Mouse (Mus musculus): ENCODE data around the gene Slc32a1. TPM values are rescaled to one million over a fixed set of nuclear protein-coding genes. Genes with fewer than 3 reads are reported as not detected.

Slc32a1 gene
- polyA plus RNA-seq, 2 experiments, result 0.01 TPM; not detected in 1

DNA sequence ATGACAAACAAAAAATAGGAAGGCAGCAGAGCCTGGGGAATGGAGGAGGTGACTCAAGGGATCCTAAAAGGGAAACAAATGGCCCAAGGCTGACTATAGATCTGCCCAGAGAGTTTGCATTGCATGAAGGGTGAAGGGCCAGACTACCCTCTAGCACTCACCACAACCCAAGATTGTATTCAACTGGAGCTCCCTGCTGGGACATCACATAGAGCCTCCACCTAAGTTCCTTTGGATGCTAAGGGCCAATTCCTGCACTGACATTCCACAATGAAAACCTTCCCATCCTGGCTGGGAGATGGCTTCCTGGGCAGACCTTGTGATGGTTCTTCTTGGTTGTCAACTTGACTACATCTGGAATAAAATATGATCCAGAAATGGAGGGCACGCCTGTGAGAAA, 9.2 kb upstream of the Slc32a1 start:
- Histone ChIP-seq H3K27ac (no peak overlapping the region), H3K9me3 (ENCODE audit: control insufficient read depth, low read length) (no peaks in the 10 kb centered on the region), H3K9ac (replicated peaks) (no peak overlapping the region), H3K27me3 (ENCODE audit: control insufficient read depth, insufficient read depth, low read length) (peaks cover 2% of the 10 kb centered on the region; the same call in 1 of the 2 replicates), H3K4me3 (ENCODE audit: insufficient read depth in 1 of 2, low read depth in 2 of 2, low read length in 2 of 2) (no peak overlapping the region), H3K4me1 (replicated peaks; ENCODE audit: control insufficient read depth in 2 of 2, insufficient read depth in 2 of 2, low read length in 1 of 2) (peaks cover 0 to 4% of the 10 kb centered on the region in 2 experiments; a peak in 1 of 4 replicates), H3K4me2 (ENCODE audit: low read depth) (no peak overlapping the region), H3K36me3 (replicated peaks; ENCODE audit: control insufficient read depth, insufficient read depth, low read depth) (no peaks in the 10 kb centered on the region)
- 52% methylated on average over 1 of the region's 1 CpGs for WGBS (ENCODE audit: insufficient replicate concordance)
- no peak for TF ChIP-seq CTCF (IDR thresholded peaks at IDR 0.05; ENCODE audit: low read depth)
- TF ChIP-seq EP300 (IDR thresholded peaks at IDR 0.05; ENCODE audit: low read depth), result no peak
- ATAC-seq (ENCODE audit: insufficient read depth) (no peak), DNase-seq (ENCODE audit: low read depth in 3 of 3, low spot score in 3 of 3) (no peak)

DNA sequence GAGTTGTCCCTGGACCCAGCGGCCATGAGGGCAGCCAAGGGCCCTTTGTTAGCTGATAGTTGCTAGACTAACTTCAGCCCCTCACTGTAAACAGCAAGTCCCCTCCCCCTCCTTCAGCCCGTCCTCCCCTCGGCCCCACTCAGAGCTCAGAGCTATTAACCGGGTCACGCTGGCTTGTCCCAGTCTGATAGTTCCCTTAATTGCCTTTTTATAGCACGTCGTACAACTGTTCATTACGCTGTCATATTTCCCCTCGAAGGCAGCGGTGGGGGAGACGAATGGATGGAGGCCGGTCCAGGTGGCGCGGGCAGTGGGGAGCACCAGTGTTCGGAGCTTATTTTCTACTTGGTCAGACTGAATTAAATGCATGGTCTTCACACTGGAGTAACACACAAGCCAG, 7.9 kb upstream of the Slc32a1 start:
- Histone ChIP-seq H3K9me3 (ENCODE audit: control insufficient read depth, low read length) (no peaks in the 10 kb centered on the region), H3K4me2 (ENCODE audit: low read depth) (no peak overlapping the region), H3K4me3 (ENCODE audit: insufficient read depth in 1 of 2, low read depth in 2 of 2, low read length in 2 of 2) (no peak overlapping the region), H3K4me1 (replicated peaks; ENCODE audit: control insufficient read depth in 2 of 2, insufficient read depth in 2 of 2, low read length in 1 of 2) (peaks cover 0 to 5% of the 10 kb centered on the region in 2 experiments; a peak in 1 of 4 replicates), H3K36me3 (replicated peaks; ENCODE audit: control insufficient read depth, insufficient read depth, low read depth) (no peaks in the 10 kb centered on the region), H3K27ac (no peak overlapping the region), H3K27me3 (ENCODE audit: control insufficient read depth, insufficient read depth, low read length) (peaks cover 11% of the 10 kb centered on the region), H3K9ac (replicated peaks) (no peak overlapping the region)
- ATAC-seq (ENCODE audit: insufficient read depth) (no peak), DNase-seq (ENCODE audit: low read depth in 3 of 3, low spot score in 3 of 3) (no peak)
- TF ChIP-seq CTCF (IDR thresholded peaks at IDR 0.05; ENCODE audit: low read depth), result no peak
- no peak for TF ChIP-seq EP300 (IDR thresholded peaks at IDR 0.05; ENCODE audit: low read depth)
- WGBS (ENCODE audit: insufficient replicate concordance), result 32% methylated on average over 15 of the region's 15 CpGs

DNA sequence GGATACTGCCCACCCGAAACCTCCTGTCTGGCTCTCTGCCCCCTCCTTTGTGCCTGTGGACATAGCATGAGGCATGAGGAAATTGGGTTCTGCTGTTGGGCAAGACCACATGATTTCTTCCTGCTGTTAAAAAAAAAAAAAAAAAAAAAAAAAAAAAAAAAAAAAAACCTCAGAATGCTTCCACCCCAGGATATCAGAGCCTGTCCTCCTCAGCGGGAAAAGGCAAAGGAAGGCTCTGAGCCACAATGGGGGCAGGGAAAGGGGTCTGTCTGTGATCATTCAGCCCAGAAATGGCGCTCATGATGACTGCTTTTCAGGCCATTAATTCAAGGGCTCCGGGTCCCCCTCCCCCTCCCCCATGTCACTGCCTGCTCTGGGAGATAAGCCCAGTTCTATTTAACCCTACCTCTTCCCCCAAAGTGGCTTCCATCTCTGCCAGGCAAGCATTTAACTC, 4.0 kb upstream of the Slc32a1 start:
- H3K9ac ChIP-seq (replicated peaks), result no peak overlapping the region
- WGBS (ENCODE audit: insufficient replicate concordance), result 3% methylated on average over 4 of the region's 4 CpGs
- DNase-seq (ENCODE audit: low read depth in 3 of 3, low spot score in 3 of 3), result peak in 1 of 3 experiments; percentile 11
- H3K4me3 ChIP-seq (ENCODE audit: insufficient read depth in 1 of 2, low read depth in 2 of 2, low read length in 2 of 2), result no peak overlapping the region
- H3K4me2 ChIP-seq (ENCODE audit: low read depth), result no peak overlapping the region
- no peaks in the 10 kb centered on the region for H3K9me3 ChIP-seq (ENCODE audit: control insufficient read depth, low read length)
- peaks cover 0 to 5% of the 10 kb centered on the region in 2 experiments; a peak in 1 of 4 replicates for H3K4me1 ChIP-seq (replicated peaks; ENCODE audit: control insufficient read depth in 2 of 2, insufficient read depth in 2 of 2, low read length in 1 of 2)
- ATAC-seq (ENCODE audit: insufficient read depth), result 0 out of 2 replicates have a peak, but pooled peaks have one; percentile 28
- peaks cover 48% of the 10 kb centered on the region for H3K27me3 ChIP-seq (ENCODE audit: control insufficient read depth, insufficient read depth, low read length)
- TF ChIP-seq CTCF (IDR thresholded peaks at IDR 0.05; ENCODE audit: low read depth), result no peak
- no peak for TF ChIP-seq EP300 (IDR thresholded peaks at IDR 0.05; ENCODE audit: low read depth)
- no peak overlapping the region for H3K27ac ChIP-seq
- H3K36me3 ChIP-seq (replicated peaks; ENCODE audit: control insufficient read depth, insufficient read depth, low read depth), result no peaks in the 10 kb centered on the region

DNA sequence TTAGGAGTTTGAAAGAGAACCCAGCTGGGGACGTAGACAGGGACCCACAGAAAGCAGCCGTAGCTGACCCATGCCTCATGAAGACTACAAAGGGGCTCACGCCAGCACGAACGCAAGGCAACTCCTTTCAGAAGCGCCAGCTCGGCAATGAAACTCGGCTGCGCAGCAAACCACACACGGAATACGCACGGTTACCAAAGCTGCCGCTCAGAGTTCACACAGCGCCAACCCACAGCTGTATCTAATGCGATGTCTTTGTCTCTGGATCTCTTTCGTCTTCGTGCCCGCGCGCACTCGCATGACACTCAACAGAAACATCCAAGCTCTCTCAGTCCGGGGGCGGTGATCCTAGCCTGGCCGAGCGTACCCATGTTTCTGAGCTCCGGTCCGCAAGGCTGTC, 886 bp upstream of the Slc32a1 start:
- peaks cover 0 to 5% of the 10 kb centered on the region in 2 experiments; a peak in 1 of 4 replicates for H3K4me1 ChIP-seq (replicated peaks; ENCODE audit: control insufficient read depth in 2 of 2, insufficient read depth in 2 of 2, low read length in 1 of 2)
- peaks cover 78% of the 10 kb centered on the region for H3K27me3 ChIP-seq (ENCODE audit: control insufficient read depth, insufficient read depth, low read length)
- H3K27ac ChIP-seq, result no peak overlapping the region
- no peaks in the 10 kb centered on the region for H3K36me3 ChIP-seq (replicated peaks; ENCODE audit: control insufficient read depth, insufficient read depth, low read depth)
- 1% methylated on average over 27 of the region's 27 CpGs for WGBS (ENCODE audit: insufficient replicate concordance)
- H3K9me3 ChIP-seq (ENCODE audit: control insufficient read depth, low read length), result no peaks in the 10 kb centered on the region
- H3K9ac ChIP-seq (replicated peaks), result no peak overlapping the region
- H3K4me2 ChIP-seq (ENCODE audit: low read depth), result no peak overlapping the region
- H3K4me3 ChIP-seq (ENCODE audit: insufficient read depth in 1 of 2, low read depth in 2 of 2, low read length in 2 of 2), result no peak overlapping the region
- no peak for TF ChIP-seq CTCF (IDR thresholded peaks at IDR 0.05; ENCODE audit: low read depth)
- no peak for TF ChIP-seq EP300 (IDR thresholded peaks at IDR 0.05; ENCODE audit: low read depth)
- ATAC-seq (ENCODE audit: insufficient read depth), result no peak
- no peak for DNase-seq (ENCODE audit: low read depth in 3 of 3, low spot score in 3 of 3)

DNA sequence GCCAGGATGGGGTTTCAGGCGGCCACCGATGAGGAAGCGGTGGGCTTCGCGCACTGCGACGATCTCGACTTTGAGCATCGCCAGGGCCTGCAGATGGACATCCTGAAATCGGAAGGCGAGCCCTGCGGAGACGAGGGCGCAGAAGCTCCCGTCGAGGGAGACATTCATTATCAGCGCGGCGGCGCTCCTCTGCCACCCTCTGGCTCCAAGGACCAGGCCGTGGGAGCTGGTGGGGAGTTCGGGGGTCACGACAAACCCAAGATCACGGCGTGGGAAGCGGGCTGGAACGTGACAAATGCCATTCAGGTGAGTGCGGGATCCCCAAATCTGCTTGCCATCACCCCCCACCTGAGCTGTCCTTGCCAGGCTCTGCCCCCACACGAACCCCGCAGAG, 756 bp downstream of the Slc32a1 start:
- no peak for DNase-seq (ENCODE audit: low read depth in 3 of 3, low spot score in 3 of 3)
- Histone ChIP-seq H3K4me3 (ENCODE audit: insufficient read depth in 1 of 2, low read depth in 2 of 2, low read length in 2 of 2) (no peak overlapping the region), H3K4me1 (replicated peaks; ENCODE audit: control insufficient read depth in 2 of 2, insufficient read depth in 2 of 2, low read length in 1 of 2) (peaks cover 0 to under 1% of the 10 kb centered on the region in 2 experiments; a peak in 1 of 4 replicates), H3K4me2 (ENCODE audit: low read depth) (no peak overlapping the region), H3K9me3 (ENCODE audit: control insufficient read depth, low read length) (no peaks in the 10 kb centered on the region), H3K36me3 (replicated peaks; ENCODE audit: control insufficient read depth, insufficient read depth, low read depth) (no peaks in the 10 kb centered on the region), H3K27ac (no peak overlapping the region), H3K27me3 (ENCODE audit: control insufficient read depth, insufficient read depth, low read length) (peaks cover 94% of the 10 kb centered on the region), H3K9ac (replicated peaks) (no peak overlapping the region)
- no peak for ATAC-seq (ENCODE audit: insufficient read depth)
- TF ChIP-seq CTCF (IDR thresholded peaks at IDR 0.05; ENCODE audit: low read depth) (no peak), EP300 (IDR thresholded peaks at IDR 0.05; ENCODE audit: low read depth) (no peak)
- 3% methylated on average over 30 of the region's 30 CpGs for WGBS (ENCODE audit: insufficient replicate concordance)
